Mouse (Mus musculus): ENCODE measurements at regions not wholly inside any gene's neighbourhood (a gene's known extent, or its start where the extent isn't known, plus 50 kb on each side); places are given as distances from the start of the nearest gene placed in this dataset.

- in situ Hi-C loops (cut with MboI, MseI): loop anchor here (10.0 kb wide), 1 partner anchor 525 kb away; no protein-coding TSS in a partner anchor
These were observed 146.7 kb downstream of the Pax3 start for GRCm38 (mm10) chr1:78050231-78050630.

DNA sequence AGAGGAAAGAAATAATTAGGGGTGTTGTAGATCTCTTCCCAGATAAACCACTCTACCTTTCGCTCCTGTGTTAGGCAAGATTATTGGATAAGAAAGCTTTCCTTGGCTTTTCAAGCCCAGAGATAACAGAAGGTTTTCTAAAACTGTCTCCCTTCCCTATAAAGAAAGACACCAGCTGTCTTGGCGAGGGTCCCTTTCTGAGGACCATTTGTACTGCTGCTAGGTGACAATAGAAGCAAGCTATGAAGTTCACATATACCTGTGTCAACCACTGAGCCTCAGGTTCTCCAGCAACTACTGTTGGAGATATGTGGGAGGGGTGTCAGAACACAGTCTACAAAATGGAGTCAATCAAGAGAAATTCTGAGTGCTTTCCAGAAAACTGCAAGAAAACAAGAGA lies 164.6 kb downstream of the Pax3 start:
- in situ Hi-C loops (cut with MboI, MseI): no loop called here

GRCm38 (mm10) chr1:78021766-78022165 lies 175.2 kb downstream of the Pax3 start:
- in situ Hi-C loops (cut with MboI, MseI): no loop called here

DNA sequence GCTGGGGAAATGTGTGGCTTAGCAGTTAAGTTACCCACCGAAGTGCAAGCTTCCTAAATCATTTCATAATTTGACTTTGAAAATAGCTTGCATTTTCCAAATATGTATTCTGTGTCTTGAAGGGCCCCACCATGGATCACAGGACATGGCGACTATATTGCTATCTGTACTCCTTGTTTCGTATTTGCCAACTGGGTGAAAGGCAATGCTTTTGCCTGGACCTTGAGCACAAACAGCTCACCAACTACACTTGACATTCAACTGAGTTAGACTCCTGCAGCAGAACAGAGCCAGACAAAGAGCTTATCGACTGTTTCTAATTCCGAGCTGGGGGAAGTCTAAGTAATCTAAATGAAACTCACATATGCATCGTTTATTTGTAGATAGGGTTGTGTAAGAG lies 175.9 kb downstream of the Pax3 start:
- in situ Hi-C loops (cut with MboI, MseI): no loop called here

GRCm38 (mm10) chr1:78017949-78018617 lies 178.9 kb downstream of the Pax3 start:
- in situ Hi-C loops (cut with MboI, MseI): no loop called here

DNA sequence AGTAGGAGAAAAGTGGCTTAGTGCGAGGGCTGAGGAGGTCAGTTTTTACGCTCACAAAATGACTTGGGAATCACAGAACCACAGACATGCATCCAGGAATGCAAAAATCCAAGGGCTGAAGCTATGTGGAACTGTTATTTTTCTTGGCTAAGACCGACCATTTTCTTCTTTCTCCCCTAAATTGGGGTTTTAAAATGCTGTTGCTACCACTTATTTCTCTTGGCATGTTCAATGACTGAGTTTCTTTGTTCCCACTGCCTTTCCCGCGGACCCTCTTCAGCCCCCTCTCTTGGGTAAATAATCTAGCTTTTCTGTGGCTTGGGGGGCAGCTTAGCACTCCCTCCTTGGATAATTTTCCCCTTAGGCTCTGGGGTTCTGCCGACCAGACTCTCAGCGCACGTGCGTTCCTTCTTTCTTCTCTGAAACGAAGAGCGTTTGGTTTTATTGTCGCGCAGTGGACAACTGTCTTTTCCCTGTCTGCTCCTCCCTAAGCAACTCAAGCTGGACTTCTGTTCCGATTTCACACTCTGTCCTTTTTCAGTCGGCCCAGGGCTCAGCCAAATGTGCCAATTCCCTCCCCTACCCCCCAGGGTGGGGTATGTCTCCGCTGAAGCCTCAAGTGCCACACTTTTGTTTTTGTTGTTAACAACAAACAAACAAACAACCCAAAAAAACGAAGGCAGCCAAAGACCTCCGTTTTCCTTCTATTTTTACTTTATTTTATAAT lies 180.2 kb downstream of the Pax3 start:
- in situ Hi-C loops (cut with MboI, MseI): no loop called here

GRCm38 (mm10) chr1:78015999-78016398 lies 180.9 kb downstream of the Pax3 start:
- in situ Hi-C loops (cut with MboI, MseI): no loop called here

DNA sequence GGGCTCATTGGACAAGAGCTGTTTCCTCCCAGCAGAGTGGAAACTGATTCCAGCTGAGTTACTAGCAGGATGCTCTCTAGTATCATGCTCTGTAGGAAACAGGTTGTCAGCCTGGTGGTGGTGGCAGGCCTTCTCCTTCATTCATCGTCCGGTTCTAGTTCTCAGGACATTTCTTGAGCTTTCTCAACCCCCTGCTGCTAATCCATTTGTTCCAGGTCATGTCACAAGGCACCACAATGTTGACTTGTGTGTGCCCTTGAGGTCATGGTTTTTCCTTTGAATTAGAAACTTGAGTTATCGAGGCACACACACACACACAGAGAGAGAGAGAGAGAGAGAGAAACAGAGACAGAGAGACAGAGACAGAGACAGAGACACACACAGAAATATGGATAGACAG lies 183.5 kb downstream of the Pax3 start:
- in situ Hi-C loops (cut with MboI, MseI): no loop called here

DNA sequence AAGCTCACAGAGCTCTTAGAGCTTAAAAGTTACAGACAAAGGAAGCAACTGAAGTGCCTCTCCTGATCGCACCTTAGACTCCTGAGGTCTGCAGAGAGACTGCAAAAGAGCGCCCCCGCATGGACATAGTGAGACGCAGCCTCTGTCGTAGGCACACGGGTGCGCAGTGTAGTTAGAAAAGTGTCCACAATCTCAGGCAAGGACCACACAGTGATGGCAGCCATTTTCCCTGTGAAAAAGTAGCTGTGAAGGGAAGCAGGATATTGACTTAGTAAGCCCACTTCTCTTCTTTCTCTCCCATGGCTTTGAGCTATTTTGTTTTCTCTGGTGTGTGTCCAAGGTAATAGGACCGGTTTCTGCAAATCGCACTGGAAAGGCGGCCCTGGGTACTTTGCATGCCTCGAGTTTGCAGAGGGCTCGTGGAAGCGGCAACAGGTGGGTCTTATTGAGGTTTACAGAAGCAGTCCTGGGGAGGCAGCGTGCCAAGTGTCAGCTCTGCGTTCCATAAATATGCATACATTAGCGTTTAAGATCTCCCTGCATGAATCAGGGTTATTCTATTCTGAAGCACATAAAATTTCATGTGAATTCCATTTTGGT lies 188.0 kb downstream of the Pax3 start:
- in situ Hi-C loops (cut with MboI, MseI): no loop called here

DNA sequence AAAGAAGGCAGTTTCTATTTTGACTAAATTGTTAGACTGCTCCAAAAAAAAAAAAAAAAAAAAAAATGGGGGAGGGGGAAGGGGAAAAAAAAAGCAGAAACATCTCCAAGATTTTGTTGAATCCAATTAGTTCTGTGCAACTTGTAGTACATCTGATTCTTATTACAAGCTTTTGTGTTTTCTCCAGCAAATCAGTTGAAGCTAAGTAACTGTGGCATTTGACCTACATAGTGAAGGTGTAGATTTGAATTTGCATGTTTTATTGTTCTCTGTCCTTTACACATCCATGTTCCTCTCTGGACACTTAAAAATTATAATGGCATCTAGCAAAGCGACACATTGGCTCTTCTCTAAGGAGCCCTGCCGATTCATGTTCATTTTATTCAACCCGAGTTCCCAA lies 192.6 kb downstream of the Pax3 start:
- in situ Hi-C loops (cut with MboI, MseI): no loop called here

DNA sequence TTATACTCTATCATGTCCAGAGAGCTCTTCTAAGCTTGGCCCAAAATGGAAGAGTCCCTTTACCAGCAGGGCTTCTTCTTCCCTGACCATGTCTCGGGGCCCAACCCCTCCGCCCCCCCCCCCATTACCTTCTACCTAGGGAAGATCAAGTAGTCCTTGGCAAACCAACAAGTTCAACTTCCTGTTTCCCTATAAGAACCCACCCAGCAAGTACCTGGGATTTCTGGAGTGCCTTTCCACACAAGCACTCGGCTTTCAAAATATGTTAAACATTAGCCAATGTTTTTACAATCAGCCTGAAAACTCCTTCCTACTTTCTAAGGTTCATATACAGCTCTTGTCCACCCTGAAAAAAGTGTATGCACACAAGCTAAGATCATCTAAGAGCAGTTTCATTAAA lies 198.2 kb downstream of the Pax3 start:
- in situ Hi-C loops (cut with MboI, MseI): no loop called here

DNA sequence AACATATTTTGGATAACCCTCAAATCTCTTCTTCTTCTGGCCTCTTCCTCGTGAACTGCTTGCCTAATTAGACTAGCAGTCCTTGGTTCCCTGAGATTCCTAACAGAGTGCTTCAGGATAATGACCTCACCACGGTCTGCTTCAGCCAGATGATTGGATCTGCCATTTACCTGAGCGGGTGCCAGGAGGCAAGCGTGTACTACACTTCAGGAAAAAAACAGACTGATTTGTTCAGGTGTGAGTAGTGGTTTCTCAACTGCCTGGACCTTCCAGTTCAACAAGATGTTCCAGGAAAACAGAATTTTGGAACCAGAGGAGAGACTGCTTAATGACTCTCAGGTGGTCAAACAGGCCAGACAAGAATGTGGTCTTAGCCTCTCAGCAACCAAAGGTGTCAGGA lies 215.4 kb downstream of the Pax3 start:
- in situ Hi-C loops (cut with MboI, MseI): loop anchor here (10.0 kb wide), 1 partner anchor 433 kb away; no protein-coding TSS in a partner anchor

DNA sequence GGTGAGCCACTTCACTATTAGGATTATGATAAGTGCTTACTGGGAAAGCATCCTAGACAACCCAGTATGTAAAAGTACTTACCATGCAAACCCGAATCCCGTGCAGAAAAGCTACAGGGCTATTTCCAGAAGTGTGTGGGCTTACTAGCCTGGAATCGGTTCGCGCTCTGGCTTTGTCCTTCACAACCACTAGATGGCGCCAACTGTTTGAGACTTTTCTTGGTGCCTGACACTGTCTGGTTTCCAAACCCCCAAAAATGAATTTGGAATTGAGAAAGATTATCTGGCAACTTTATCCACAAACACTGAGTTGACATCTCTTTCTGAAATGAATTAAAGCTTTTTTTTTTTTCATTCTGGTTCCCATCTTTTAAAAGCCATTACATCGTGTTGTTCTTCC lies 218.2 kb downstream of the Pax3 start:
- in situ Hi-C loops (cut with MboI, MseI): no loop called here

- in situ Hi-C loops (cut with MboI, MseI): no loop called here
These were observed 221.0 kb downstream of the Pax3 start for GRCm38 (mm10) chr1:77975941-77976340.

GRCm38 (mm10) chr1:77972301-77972717 lies 224.6 kb downstream of the Pax3 start:
- in situ Hi-C loops (cut with MboI, MseI): no loop called here

- in situ Hi-C loops (cut with MboI, MseI): no loop called here
These were observed 232.1 kb downstream of the Pax3 start for GRCm38 (mm10) chr1:77964656-77965335.

GRCm38 (mm10) chr1:77959309-77959708 lies 237.6 kb downstream of the Pax3 start:
- in situ Hi-C loops (cut with MboI, MseI): no loop called here

- in situ Hi-C loops (cut with MboI, MseI): no loop called here
These were observed 239.7 kb downstream of the Pax3 start for GRCm38 (mm10) chr1:77957156-77957767.

DNA sequence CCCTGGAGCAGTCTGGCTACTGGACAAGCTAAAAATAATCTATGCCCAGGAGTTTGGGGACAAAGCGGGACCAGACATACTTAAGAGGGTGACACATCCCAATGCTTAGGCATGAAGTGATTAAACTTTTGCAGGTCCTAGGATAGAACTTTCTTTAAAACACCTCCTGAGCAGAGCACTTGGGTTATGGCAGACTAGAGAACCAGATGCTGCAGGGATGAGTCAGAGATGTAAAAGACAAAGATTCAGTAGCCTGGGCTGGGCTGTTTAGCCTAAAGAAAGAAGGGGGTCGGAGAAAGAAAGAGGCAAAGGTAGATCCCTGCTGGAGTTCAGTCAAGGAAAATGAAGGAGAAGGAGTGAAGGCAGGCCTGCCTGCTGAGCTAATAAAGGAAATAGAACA lies 249.0 kb downstream of the Pax3 start:
- in situ Hi-C loops (cut with MboI, MseI): no loop called here

DNA sequence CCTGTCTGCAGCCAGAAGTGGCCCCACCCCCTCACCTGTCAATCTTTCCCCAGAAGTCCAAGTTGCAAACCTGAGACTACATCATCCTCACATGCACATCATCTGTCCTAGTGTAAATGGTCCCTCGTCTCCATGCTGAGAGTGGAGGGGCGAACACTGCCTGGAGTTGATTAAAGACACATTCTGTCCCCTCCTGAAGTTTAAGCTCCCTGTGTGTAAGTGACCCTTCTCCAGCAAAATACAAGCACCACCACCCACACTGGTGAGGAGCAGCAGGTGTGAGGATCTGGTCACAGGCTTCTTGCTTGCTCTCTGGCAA lies 252.6 kb downstream of the Pax3 start:
- in situ Hi-C loops (cut with MboI, MseI): no loop called here

- in situ Hi-C loops (cut with MboI, MseI): no loop called here
These were observed 253.2 kb downstream of the Pax3 start for GRCm38 (mm10) chr1:77943633-77944326.
